Comparison of ENCODE assay signal across 8 mouse cellular contexts in genomic region chr10:33905489-33905888, GRCm38 (mm10). TPM values are rescaled to one million over a fixed set of nuclear protein-coding genes. Genes with fewer than 3 reads are reported as not detected.
DNase-seq lines count a peak whose midpoint lies in the region; ATAC-seq and TF ChIP-seq lines count a peak whose summit lies in the region.

No protein-coding gene starts in this region.

- no peak overlapping the region for H3K27ac ChIP-seq in left cerebral cortex, adult 2 months
- H3K27ac ChIP-seq in embryonic facial prominence, embryonic 12.5 days: no peak overlapping the region
- no peak overlapping the region for H3K27ac ChIP-seq in kidney, embryonic 15.5 days

- H3K9ac ChIP-seq in embryonic facial prominence, embryonic 12.5 days: no peak overlapping the region
- no peak overlapping the region for H3K9ac ChIP-seq in kidney, embryonic 15.5 days

- H3K4me1 ChIP-seq in embryonic facial prominence, embryonic 12.5 days: 0 out of 2 replicates have a peak, but pooled peaks cover 4% of the 10 kb centered on the region
- peaks cover 5% of the 10 kb centered on the region for H3K4me1 ChIP-seq in kidney, embryonic 15.5 days

- no peak for TF ChIP-seq CTCF in left cerebral cortex, adult 2 months (IDR thresholded peaks at IDR 0.05)

- WGBS in embryonic facial prominence, embryonic 12.5 days: 6% methylated on average over 6 of the region's 6 CpGs
- 4% methylated on average over 6 of the region's 6 CpGs for WGBS in kidney, embryonic 15.5 days

- no peak for DNase-seq in left cerebral cortex, adult 2 months (ENCODE audit: extremely low spot score in 1 of 2, low spot score in 2 of 2)
- no peak for DNase-seq in left cerebral cortex, adult 11 months (ENCODE audit: low spot score)
- DNase-seq in neural tube, embryonic 10.5 days (ENCODE audit: extremely low spot score, low spot score): peak; percentile 14
- DNase-seq in cerebellum, postnatal 25 days: no peak
- DNase-seq in spleen, postnatal 36 days (ENCODE audit: low spot score in 2 of 2): no peak
- no peak for DNase-seq in layer of hippocampus, adult 11-12 months (ENCODE audit: low spot score)

- no peaks in the 10 kb centered on the region for H3K36me3 ChIP-seq in embryonic facial prominence, embryonic 12.5 days
- H3K36me3 ChIP-seq in kidney, embryonic 15.5 days: no peaks in the 10 kb centered on the region

- H3K4me3 ChIP-seq in left cerebral cortex, adult 2 months: peak overlapping the region; percentile 50
- peak overlapping the region; percentile 40 for H3K4me3 ChIP-seq in embryonic facial prominence, embryonic 12.5 days
- peak overlapping the region; percentile 48 for H3K4me3 ChIP-seq in kidney, embryonic 15.5 days (replicated peaks)

- intact Hi-C loops in left cerebral cortex, adult 2 months (cut with DNase I): no loop called here

- no peaks in the 10 kb centered on the region for H3K27me3 ChIP-seq in embryonic facial prominence, embryonic 12.5 days
- H3K27me3 ChIP-seq in kidney, embryonic 15.5 days: no peaks in the 10 kb centered on the region

- no peak; the same call in 1 of the 2 replicates for ATAC-seq in embryonic facial prominence, embryonic 12.5 days (ENCODE audit: insufficient number of reproducible peaks, insufficient read depth, low FRiP score, low TSS enrichment)
- ATAC-seq in kidney, embryonic 15.5 days (replicated peaks; ENCODE audit: low FRiP score): no peak

- H3K9me3 ChIP-seq in embryonic facial prominence, embryonic 12.5 days: no peaks in the 10 kb centered on the region
- H3K9me3 ChIP-seq in kidney, embryonic 15.5 days (replicated peaks): no peaks in the 10 kb centered on the region

- H3K4me2 ChIP-seq in embryonic facial prominence, embryonic 12.5 days (replicated peaks): peak overlapping the region; percentile 69
- peak overlapping the region; percentile 72 for H3K4me2 ChIP-seq in kidney, embryonic 15.5 days

RNA-seq across cellular contexts. Expression of gene Rsph4a, which starts 0.6 kb away (rescaled TPM):
- 1 to 10 TPM; 2.8 to 3.1 TPM for total RNA-seq in left cerebral cortex, adult 2 months (2021)
- polyA plus RNA-seq in embryonic facial prominence, embryonic 12.5 days (2016; fragmentation: Nextera tagmentation; extraction: Ambion mirVana): 0.10 TPM in 1 of 2 replicates, not detected in the other
- 0.05 and 0.14 TPM in 2 replicates for polyA plus RNA-seq in kidney, embryonic 15.5 days (2015; fragmentation: Nextera tagmentation; extraction: Ambion mirVana)

RNA-seq across cellular contexts. Expression of gene Zup1, which starts 45.6 kb away (rescaled TPM):
- 10 to 100 TPM; 16.0 to 17.6 TPM for total RNA-seq in left cerebral cortex, adult 2 months (2021)
- 27.5 and 28.6 TPM in 2 replicates for polyA plus RNA-seq in embryonic facial prominence, embryonic 12.5 days (2016; fragmentation: Nextera tagmentation; extraction: Ambion mirVana)
- 21.5 and 21.9 TPM in 2 replicates for polyA plus RNA-seq in kidney, embryonic 15.5 days (2015; fragmentation: Nextera tagmentation; extraction: Ambion mirVana)

RNA-seq across cellular contexts. Expression of gene Sult3a1, which starts 48.0 kb away (rescaled TPM):
- total RNA-seq in left cerebral cortex, adult 2 months (2021): not detected
- polyA plus RNA-seq in embryonic facial prominence, embryonic 12.5 days (2016; fragmentation: Nextera tagmentation; extraction: Ambion mirVana): not detected in 2 replicates
- not detected in 2 replicates for polyA plus RNA-seq in kidney, embryonic 15.5 days (2015; fragmentation: Nextera tagmentation; extraction: Ambion mirVana)
